Mouse (Mus musculus) embryonic facial prominence, embryonic 11.5 days (tissue): Measurements from ENCODE around the gene Gm11034. TPM values are rescaled to one million over a fixed set of nuclear protein-coding genes. Genes with fewer than 3 reads are reported as not detected.
A peak's percentile ranks its signal among the peaks of the same experiment; 100 is the strongest.

Experiments
- ATAC-seq: fragments of 200-750 bp; cut with Nextera tagmentation; replicated peaks from 2 replicates; pipeline ENCODE4 v1.8.0; 2017; ENCODE audit warnings: low read depth; ENCODE audit not compliant: insufficient number of reproducible peaks, low FRiP score, low TSS enrichment
- DNase-seq: peaks from one replicate; pipeline ENCODE4 v3.0.0-alpha.2; 2015; ENCODE audit warnings: low spot score
- H3K27ac ChIP-seq: fragments of 300-500 bp; sonication (generic); replicated peaks from 2 replicates; pipeline ENCODE4 v1.5.1; 2014; ENCODE audit warnings: mild to moderate bottlenecking, low read depth, low read length, control low read depth
- H3K27me3 ChIP-seq: fragments of 300-500 bp; sonication (generic); 2 replicates; pipeline ENCODE4 v1.6.1; 2014; ENCODE audit warnings: mild to moderate bottlenecking, low read length, moderate library complexity, mixed read lengths; ENCODE audit not compliant: control insufficient read depth, insufficient read depth
- H3K36me3 ChIP-seq: fragments of 300-500 bp; sonication (generic); replicated peaks from 2 replicates; pipeline ENCODE4 v1.6.1; 2014; ENCODE audit warnings: low read depth, mild to moderate bottlenecking, low read length, moderate library complexity, mixed read lengths; ENCODE audit not compliant: control insufficient read depth, insufficient read depth
- H3K4me1 ChIP-seq: fragments of 300-500 bp; sonication (generic); 2 replicates; pipeline ENCODE4 v1.6.1; 2014; ENCODE audit warnings: low read length, mixed read lengths; ENCODE audit not compliant: control insufficient read depth, insufficient read depth
- H3K4me2 ChIP-seq: fragments of 300-500 bp; sonication (generic); 2 replicates; pipeline ENCODE4 v1.6.1; 2014; ENCODE audit warnings: low read depth, mild to moderate bottlenecking, control low read depth, low read length, moderate library complexity
- H3K4me3 ChIP-seq: fragments of 300-500 bp; sonication (generic); 2 replicates; pipeline ENCODE4 v1.5.1; 2014; ENCODE audit warnings: low read depth, low read length, control low read depth
- H3K9ac ChIP-seq: fragments of 300-500 bp; sonication (generic); replicated peaks from 2 replicates; pipeline ENCODE4 v1.6.1; 2014; ENCODE audit warnings: mild to moderate bottlenecking, control low read depth, low read length
- H3K9me3 ChIP-seq: fragments of 300-500 bp; sonication (generic); replicated peaks from 2 replicates; pipeline ENCODE4 v1.6.1; 2016; ENCODE audit warnings: mild to moderate bottlenecking, low read length, inconsistent platforms, mixed read lengths; ENCODE audit not compliant: control insufficient read depth
- WGBS: fragments of 180-500 bp; shearing (Covaris S2); extraction: QIAGEN DNeasy Blood & Tissue Kit; methylation state at CpG from one replicate; pipeline ENCODE4 v1.1.7; 2014; 5-methylcytosine and 5-hydroxymethylcytosine counted together
- polyA plus RNA-seq: library from polyadenylated mRNA; unstranded; fragments of >200 nt; fragmentation: Nextera tagmentation; extraction: Ambion mirVana; gene quantifications from 2 replicates; pipeline ENCODE4 v1.2.1, GENCODE M21; 2014

The Gm11034 gene
- polyA plus RNA-seq, 1 experiment from 2014 or later: not detected

DNA sequence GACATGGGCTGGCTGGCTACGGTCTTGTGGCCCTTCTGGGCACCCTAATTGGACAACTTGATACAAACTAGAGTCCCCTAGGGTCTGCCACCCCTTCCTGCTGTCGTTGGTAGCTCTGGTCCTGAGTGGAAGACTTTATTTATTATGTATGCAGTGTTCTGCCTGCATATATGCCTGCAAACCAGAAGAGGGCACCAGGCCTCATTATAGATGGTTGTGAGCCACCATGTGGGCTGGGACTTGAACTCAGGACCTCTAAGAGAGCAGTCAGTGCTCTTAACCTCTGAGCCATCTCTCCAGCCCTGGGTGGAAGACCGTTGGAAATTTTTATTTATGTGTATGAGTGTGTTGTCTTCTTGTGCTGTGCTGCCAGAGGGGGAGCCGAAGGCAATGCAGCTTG is 7.3 kb upstream of the Gm11034 start:
- Histone ChIP-seq H3K27ac (no peak overlapping the region), H3K4me3 (peak overlapping the region; percentile 89; the same call in 1 of the 2 replicates), H3K36me3 (peaks cover 7% of the 10 kb centered on the region), H3K4me1 (no peaks in the 10 kb centered on the region), H3K9ac (no peak overlapping the region), H3K4me2 (peak overlapping the region; percentile 80; the same call in 1 of the 2 replicates), H3K9me3 (no peaks in the 10 kb centered on the region), H3K27me3 (no peaks in the 10 kb centered on the region)
- WGBS: 80% methylated on average over 4 of the region's 4 CpGs
- no peak for DNase-seq
- ATAC-seq: no peak

DNA sequence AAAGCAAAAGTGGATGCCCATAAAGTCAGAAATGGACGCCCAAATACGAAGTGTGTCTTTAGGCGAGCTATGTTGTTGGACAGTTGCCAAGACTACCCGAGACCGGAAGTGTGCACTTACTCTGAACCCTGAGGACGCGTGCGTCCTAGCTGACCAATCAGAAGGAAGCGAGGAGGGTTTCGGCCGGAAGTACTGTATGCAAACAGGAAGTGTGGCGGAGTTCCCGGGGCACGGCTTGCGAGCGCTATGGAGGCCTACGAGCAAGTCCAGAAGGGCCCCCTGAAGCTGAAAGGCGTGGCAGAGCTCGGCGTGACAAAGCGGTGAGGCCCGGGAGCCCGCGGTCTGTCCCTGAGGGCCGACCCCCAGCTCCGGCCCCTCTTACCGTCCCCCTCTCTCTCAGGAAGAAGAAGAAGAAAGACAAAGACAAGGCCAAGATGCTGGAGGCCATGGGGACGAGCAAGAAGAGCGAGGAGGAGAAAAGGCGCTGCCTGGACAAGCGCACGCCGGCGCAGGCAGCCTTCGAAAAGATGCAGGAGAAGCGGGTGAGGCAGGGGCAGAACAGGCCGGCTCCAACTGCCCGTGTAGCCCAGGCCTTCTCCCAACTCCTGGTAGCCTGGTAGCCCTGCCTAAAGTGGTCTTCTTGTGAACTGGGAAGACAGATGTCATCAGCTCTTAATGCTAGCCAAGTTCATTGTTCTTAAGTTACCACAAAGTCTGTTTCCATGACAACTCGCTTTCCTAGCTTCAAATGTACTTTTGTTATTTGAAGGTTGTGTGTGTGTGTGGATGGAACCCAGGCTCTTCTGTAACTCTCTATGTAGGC is 6.3 kb upstream of the Gm11034 start, which contains the start of gene Fam32a:
Gene Fam32a (plus strand): TSS at position 190 of the 823 bp plus-strand sequence.
- peak; percentile 97 for ATAC-seq
- WGBS: 15% methylated on average over 39 of the region's 39 CpGs

DNA sequence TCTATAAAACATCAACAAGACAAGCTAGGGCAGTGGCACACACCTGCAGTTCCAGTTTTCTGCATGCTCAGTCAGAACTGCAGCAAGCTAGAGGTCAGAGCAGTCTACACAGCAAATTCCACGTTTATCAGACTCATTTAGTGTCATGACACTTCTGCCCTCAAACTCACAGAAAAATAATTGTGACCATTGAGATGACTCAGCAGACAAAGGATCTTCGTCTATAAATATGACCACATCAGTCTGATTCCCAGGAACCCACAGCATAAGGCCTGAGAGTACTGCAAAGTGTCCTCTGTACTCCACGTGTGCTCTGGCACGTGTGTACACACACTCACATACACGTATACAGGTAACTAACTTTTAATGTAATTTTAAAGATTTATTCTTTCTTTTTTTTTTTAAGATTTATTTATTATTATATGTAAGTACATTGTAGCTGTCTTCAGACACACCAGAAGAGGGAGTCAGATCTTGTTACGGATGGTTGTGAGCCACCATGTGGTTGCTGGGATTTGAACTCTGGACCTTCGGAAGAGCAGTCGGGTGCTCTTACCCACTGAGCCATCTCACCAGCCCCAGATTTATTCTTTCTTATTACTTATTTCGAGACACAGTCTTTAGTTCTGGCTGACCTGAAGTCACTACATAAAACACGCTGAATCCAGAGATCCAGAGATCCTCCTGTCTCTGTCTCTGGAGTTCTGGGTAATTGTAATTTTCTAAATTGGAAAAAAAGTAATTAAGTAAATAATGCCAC is 5.5 kb upstream of the Gm11034 start:
- Histone ChIP-seq H3K9ac (no peak overlapping the region), H3K4me1 (no peaks in the 10 kb centered on the region), H3K27ac (no peak overlapping the region), H3K4me3 (0 out of 2 replicates have a peak overlapping the region, but pooled peaks have one; percentile 89), H3K36me3 (peaks cover 7% of the 10 kb centered on the region), H3K27me3 (no peaks in the 10 kb centered on the region), H3K4me2 (peak overlapping the region; percentile 33; the same call in 1 of the 2 replicates), H3K9me3 (no peaks in the 10 kb centered on the region)
- DNase-seq: no peak
- 82% methylated on average over 9 of the region's 10 CpGs for WGBS
- ATAC-seq: no peak

More for the DNA sequence above, 6.3 kb upstream of the Gm11034 start, which contains the start of gene Fam32a:
- Histone ChIP-seq H3K9me3 (no peaks in the 10 kb centered on the region), H3K27ac (peak within 1 kb of the TSS; percentile 65), H3K9ac (peak within 1 kb of the TSS; percentile 84), H3K4me2 (peak within 1 kb of the TSS; percentile 80), H3K27me3 (no peaks in the 10 kb centered on the region), H3K36me3 (peaks cover 7% of the 10 kb centered on the region), H3K4me1 (no peaks in the 10 kb centered on the region), H3K4me3 (peak within 1 kb of the TSS; percentile 89)
- DNase-seq: peak; percentile 99

DNA sequence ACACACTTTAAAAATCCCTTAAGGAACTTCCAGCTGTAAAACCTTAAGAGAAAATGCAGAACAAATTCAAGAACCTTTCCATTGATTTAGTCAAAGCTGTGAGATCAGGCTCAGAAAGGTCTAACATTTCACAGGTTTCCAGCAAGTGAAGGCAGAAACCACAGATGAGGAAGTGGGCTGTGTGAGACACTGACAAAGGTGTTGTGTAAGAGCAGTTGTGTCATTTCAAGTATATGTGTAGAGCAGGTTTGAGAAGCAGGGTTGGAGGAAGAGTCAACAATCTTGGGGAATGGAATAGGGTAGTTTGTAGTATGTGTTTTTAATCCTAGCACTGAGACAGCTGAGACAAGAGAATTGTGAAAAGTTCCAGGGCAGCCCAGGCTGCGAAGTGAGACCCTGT is 2.4 kb upstream of the Gm11034 start:
- ATAC-seq (no peak), DNase-seq (no peak)
- no peak overlapping the region for H3K27ac ChIP-seq

DNA sequence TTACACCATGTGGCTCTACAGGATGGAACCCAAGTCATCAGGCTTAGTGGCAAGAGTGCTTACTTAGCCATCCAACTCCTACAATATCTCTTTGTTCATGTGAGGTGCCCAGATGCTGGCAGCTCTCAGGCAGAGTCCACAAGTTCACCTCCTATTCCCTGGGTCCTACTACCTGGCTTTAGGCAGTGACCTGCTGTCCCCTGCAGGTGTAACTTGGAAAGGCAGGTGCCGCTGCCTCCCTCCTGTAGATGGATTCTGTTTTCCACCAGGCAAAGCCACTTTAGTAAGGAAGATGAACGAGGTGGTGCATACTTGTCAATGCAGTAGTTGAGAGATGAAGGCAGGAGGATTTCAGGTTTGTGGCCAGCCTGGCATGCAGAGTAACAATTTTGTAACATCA is 1.6 kb upstream of the Gm11034 start:
- ATAC-seq: no peak
- H3K27me3 ChIP-seq: no peaks in the 10 kb centered on the region

More for the DNA sequence above, 2.4 kb upstream of the Gm11034 start:
- Histone ChIP-seq H3K9ac (no peak overlapping the region), H3K4me3 (no peak overlapping the region), H3K36me3 (no peaks in the 10 kb centered on the region), H3K27me3 (no peaks in the 10 kb centered on the region), H3K4me1 (no peaks in the 10 kb centered on the region), H3K4me2 (no peak overlapping the region), H3K9me3 (no peaks in the 10 kb centered on the region)
- WGBS: 43% methylated on average over 1 of the region's 1 CpGs

DNA sequence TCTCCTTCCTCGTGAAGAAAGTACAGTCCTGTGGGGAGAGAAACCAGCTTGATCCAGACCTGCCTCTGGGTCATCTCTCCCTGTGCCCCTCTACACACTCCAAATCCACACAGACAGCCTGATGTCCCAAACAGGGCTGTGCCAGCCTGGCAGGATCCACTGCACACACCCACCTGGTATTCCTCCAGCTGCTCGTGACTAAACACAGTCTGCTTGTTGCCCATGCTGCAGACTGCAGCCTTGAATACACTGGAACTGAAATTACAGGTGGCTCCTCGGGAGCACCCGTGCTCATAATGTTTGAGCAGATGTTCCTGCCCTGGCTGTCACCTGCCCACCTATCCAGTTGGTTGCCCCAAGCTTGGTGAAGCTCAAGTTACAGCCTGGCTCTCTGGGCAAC is 685 bp downstream of the Gm11034 start, which contains the start of gene Cib3:
Gene Cib3 (minus strand): TSS at position 87 of the 400 bp plus-strand sequence.
- WGBS: 68% methylated on average over 4 of the region's 4 CpGs
- no peaks in the 10 kb centered on the region for H3K4me1 ChIP-seq
- H3K4me2 ChIP-seq: no peak within 1 kb of the TSS
- no peaks in the 10 kb centered on the region for H3K36me3 ChIP-seq
- H3K27ac ChIP-seq: no peak within 1 kb of the TSS
- no peak for DNase-seq
- H3K9me3 ChIP-seq: no peaks in the 10 kb centered on the region
- no peak for ATAC-seq
- H3K4me3 ChIP-seq: no peak within 1 kb of the TSS
- H3K27me3 ChIP-seq: no peaks in the 10 kb centered on the region
- no peak within 1 kb of the TSS for H3K9ac ChIP-seq

More for the DNA sequence above, 1.6 kb upstream of the Gm11034 start:
- WGBS: 40% methylated on average over 2 of the region's 2 CpGs
- Histone ChIP-seq H3K4me2 (no peak overlapping the region), H3K27ac (no peak overlapping the region), H3K4me3 (no peak overlapping the region), H3K36me3 (no peaks in the 10 kb centered on the region), H3K4me1 (no peaks in the 10 kb centered on the region), H3K9me3 (no peaks in the 10 kb centered on the region), H3K9ac (no peak overlapping the region)
- DNase-seq: no peak

DNA sequence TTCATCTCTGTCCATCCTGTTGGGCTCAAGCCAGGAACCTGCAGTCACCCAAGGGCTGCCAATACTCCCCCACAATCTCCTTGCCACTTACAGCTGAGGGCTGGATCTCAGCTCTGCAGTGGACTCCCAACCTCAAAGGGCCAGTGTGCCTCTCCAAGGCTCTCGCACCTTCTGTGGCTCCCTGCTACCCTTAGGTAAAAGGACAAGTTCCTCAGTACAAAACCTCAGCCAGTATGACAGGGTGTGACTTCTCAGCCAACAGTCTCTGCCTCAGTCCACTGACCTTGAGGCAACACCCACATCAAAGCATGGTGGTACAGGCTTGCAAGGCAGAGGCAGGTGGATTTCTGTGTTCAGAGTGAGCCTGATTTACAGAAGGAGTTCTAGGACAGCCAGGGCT is 1.6 kb downstream of the Gm11034 start:
- H3K36me3 ChIP-seq: no peaks in the 10 kb centered on the region
- H3K4me3 ChIP-seq: no peak overlapping the region
- no peaks in the 10 kb centered on the region for H3K9me3 ChIP-seq
- no peak overlapping the region for H3K27ac ChIP-seq
- no peak for DNase-seq
- WGBS: 79% methylated on average over 1 of the region's 1 CpGs
- H3K27me3 ChIP-seq: no peaks in the 10 kb centered on the region
- ATAC-seq: no peak
- no peaks in the 10 kb centered on the region for H3K4me1 ChIP-seq
- H3K9ac ChIP-seq: no peak overlapping the region
- no peak overlapping the region for H3K4me2 ChIP-seq
